ENCODE assay signal across 22 mouse cellular contexts in genomic region chr2:148763648-148764388, GRCm38 (mm10). TPM values are rescaled to one million over a fixed set of nuclear protein-coding genes. Genes with fewer than 3 reads are reported as not detected.
DNase-seq lines count a peak whose midpoint lies in the region; ATAC-seq and TF ChIP-seq lines count a peak whose summit lies in the region.
"Had no signal": no experiment of that assay in that cellular context is flagged by ENCODE, and none has a peak within 500 bp of the region (broad histone marks: within the 10 kb centered on the region; RNA-seq: fewer than 3 reads in every experiment).

No protein-coding gene starts in this region.

- no peaks in the 10 kb centered on the region for H3K27me3 ChIP-seq in heart, embryonic 10.5 days (ENCODE audit: insufficient read depth, poor library complexity, severe bottlenecking)
- H3K27me3 ChIP-seq in heart, embryonic 12.5 days (replicated peaks) = no peaks in the 10 kb centered on the region
- no peaks in the 10 kb centered on the region; the same call in 1 of the 2 replicates for H3K27me3 ChIP-seq in splenic B cell, adult 2 months (ENCODE audit: control insufficient read depth, insufficient read depth, low read length, poor library complexity, severe bottlenecking)
- no peaks in the 10 kb centered on the region for H3K27me3 ChIP-seq in thymus, adult 2 months (ENCODE audit: control insufficient read depth, insufficient read depth, low read length)
- no peaks in the 10 kb centered on the region for H3K27me3 ChIP-seq in forebrain, embryonic 16.5 days (replicated peaks; ENCODE audit: control insufficient read depth, insufficient read depth, low read length)
- H3K27me3 ChIP-seq: kidney, embryonic 15.5 days; limb, embryonic 15.5 days; neural tube, embryonic 15.5 days had no signal

- no peak for TF ChIP-seq POLR2A in thymus, adult 2 months (IDR thresholded peaks at IDR 0.05; ENCODE audit: control insufficient read depth, extremely low read depth, insufficient read depth, low read length, poor library complexity)

- no peaks in the 10 kb centered on the region for H3K9me3 ChIP-seq in heart, embryonic 10.5 days
- H3K9me3 ChIP-seq in heart, embryonic 12.5 days (replicated peaks) = no peaks in the 10 kb centered on the region
- H3K9me3 ChIP-seq in forebrain, embryonic 16.5 days (ENCODE audit: control insufficient read depth, low read length) = no peaks in the 10 kb centered on the region
- H3K9me3 ChIP-seq: kidney, embryonic 15.5 days; limb, embryonic 15.5 days; neural tube, embryonic 15.5 days had no signal

- peak; percentile 48 for DNase-seq in heart, embryonic 10.5 days (ENCODE audit: low spot score)
- peak; percentile 61 to 72 for DNase-seq in lung, postnatal 4 days
- DNase-seq in splenic B cell, adult 2 months (ENCODE audit: low read depth, low spot score) = peak; percentile 87
- DNase-seq in thymus, adult 2 months = no peak
- no peak for DNase-seq in embryo, embryonic 9.5 days (ENCODE audit: extremely low spot score)
- DNase-seq: cerebellum, adult 18-20 months; right cerebral cortex, adult 18-20 months had no signal

- H3K27ac ChIP-seq in heart, embryonic 10.5 days = no peak overlapping the region
- H3K27ac ChIP-seq in heart, embryonic 12.5 days (ENCODE audit: poor library complexity, severe bottlenecking) = no peak overlapping the region
- H3K27ac ChIP-seq in thymus, adult 2 months (ENCODE audit: control insufficient read depth, insufficient read depth, low read length) = no peak overlapping the region
- H3K27ac ChIP-seq in forebrain, embryonic 16.5 days (ENCODE audit: low read length) = no peak overlapping the region
- H3K27ac ChIP-seq: kidney, embryonic 15.5 days; layer of hippocampus, adult 2 months; limb, embryonic 15.5 days; neural tube, embryonic 15.5 days had no signal

- H3K9ac ChIP-seq in heart, embryonic 12.5 days = no peak overlapping the region
- H3K9ac ChIP-seq in forebrain, embryonic 16.5 days (replicated peaks; ENCODE audit: low read depth, low read length) = no peak overlapping the region
- H3K9ac ChIP-seq: kidney, embryonic 15.5 days; limb, embryonic 15.5 days; neural tube, embryonic 15.5 days had no signal

- 94% methylated on average over 1 of the region's 1 CpGs for WGBS in heart, embryonic 10.5 days
- WGBS in heart, embryonic 12.5 days = 96% methylated on average over 1 of the region's 1 CpGs
- 97% methylated on average over 1 of the region's 1 CpGs for WGBS in thymus, adult 2 months
- WGBS in forebrain, embryonic 16.5 days = 95% methylated on average over 1 of the region's 1 CpGs

- ATAC-seq in heart, embryonic 12.5 days (ENCODE audit: insufficient number of reproducible peaks, low FRiP score) = no peak
- ATAC-seq in common myeloid progenitor, adult 5-6 weeks (replicated peaks; ENCODE audit: low read depth, poor library complexity, severe bottlenecking) = peak; percentile 76
- ATAC-seq in forebrain, embryonic 16.5 days = no peak
- ATAC-seq: hindbrain, embryonic 16.5 days had no signal

- H3K4me1 ChIP-seq in heart, embryonic 10.5 days = no peaks in the 10 kb centered on the region
- H3K4me1 ChIP-seq in heart, embryonic 12.5 days (replicated peaks) = no peaks in the 10 kb centered on the region
- no peaks in the 10 kb centered on the region for H3K4me1 ChIP-seq in thymus, adult 2 months (replicated peaks; ENCODE audit: control insufficient read depth, insufficient read depth, low read length)
- no peaks in the 10 kb centered on the region for H3K4me1 ChIP-seq in forebrain, embryonic 16.5 days (replicated peaks; ENCODE audit: control insufficient read depth, insufficient read depth, low read length)
- H3K4me1 ChIP-seq: kidney, embryonic 15.5 days; limb, embryonic 15.5 days; neural tube, embryonic 15.5 days had no signal

- H3K36me3 ChIP-seq in heart, embryonic 10.5 days = no peaks in the 10 kb centered on the region
- no peaks in the 10 kb centered on the region for H3K36me3 ChIP-seq in heart, embryonic 12.5 days
- H3K36me3 ChIP-seq in splenic B cell, adult 2 months (ENCODE audit: control insufficient read depth, insufficient read depth, low read length, poor library complexity, severe bottlenecking) = no peaks in the 10 kb centered on the region
- no peaks in the 10 kb centered on the region for H3K36me3 ChIP-seq in thymus, adult 2 months (ENCODE audit: control insufficient read depth, insufficient read depth, low read length)
- H3K36me3 ChIP-seq in forebrain, embryonic 16.5 days (ENCODE audit: control insufficient read depth, insufficient read depth) = no peaks in the 10 kb centered on the region
- H3K36me3 ChIP-seq: kidney, embryonic 15.5 days; limb, embryonic 15.5 days; neural tube, embryonic 15.5 days had no signal

- H3K4me2 ChIP-seq in heart, embryonic 12.5 days = no peak overlapping the region
- no peak overlapping the region for H3K4me2 ChIP-seq in forebrain, embryonic 16.5 days (ENCODE audit: low read length)
- H3K4me2 ChIP-seq: kidney, embryonic 15.5 days; limb, embryonic 15.5 days; neural tube, embryonic 15.5 days had no signal

- H3K4me3 ChIP-seq in heart, embryonic 10.5 days = no peak overlapping the region
- no peak overlapping the region for H3K4me3 ChIP-seq in heart, embryonic 12.5 days
- H3K4me3 ChIP-seq in thymus, adult 2 months (ENCODE audit: control insufficient read depth, insufficient read depth, low read length) = no peak overlapping the region
- no peak overlapping the region for H3K4me3 ChIP-seq in forebrain, embryonic 16.5 days (replicated peaks; ENCODE audit: low read length)
- H3K4me3 ChIP-seq: kidney, embryonic 15.5 days; layer of hippocampus, adult 2 months; limb, embryonic 15.5 days; neural tube, embryonic 15.5 days had no signal

- TF ChIP-seq CTCF in thymus, adult 2 months (IDR thresholded peaks at IDR 0.05; ENCODE audit: borderline replicate concordance, control insufficient read depth, extremely low read depth, insufficient read depth, low read length, poor library complexity) = no peak

RNA-seq across cellular contexts. Expression of gene Cst11, which starts 7.5 kb away (rescaled TPM):
- not detected in 2 replicates for polyA plus RNA-seq in heart, embryonic 10.5 days (2016; fragmentation: Nextera tagmentation; extraction: Ambion mirVana)
- not detected in 2 replicates for polyA plus RNA-seq in heart, embryonic 12.5 days (2016; fragmentation: Nextera tagmentation; extraction: Ambion mirVana)
- total RNA-seq in common myeloid progenitor, adult 5-6 weeks (2017) = not detected in 2 replicates
- not detected in 2 replicates for polyA plus RNA-seq in thymus, adult 2 months (2012; rRNA removed)
- not detected in 2 replicates for polyA plus RNA-seq in forebrain, embryonic 16.5 days (2015; fragmentation: Nextera tagmentation; extraction: Ambion mirVana)
- total RNA-seq: gastrocnemius, postnatal 4 days; layer of hippocampus, adult 2 months; left cerebral cortex, adult 8-10 months; megakaryocyte-erythroid progenitor cell, adult 5-6 weeks; MEL had no signal
- polyA plus RNA-seq: heart, embryonic 16.5 days; hindbrain, embryonic 16.5 days; kidney, embryonic 15.5 days; limb, embryonic 15.5 days; neural tube, embryonic 15.5 days; thymus, postnatal 0 days had no signal

RNA-seq across cellular contexts. Expression of gene Cstl1, which starts 13.7 kb away (rescaled TPM):
- not detected in 2 replicates for polyA plus RNA-seq in heart, embryonic 10.5 days (2016; fragmentation: Nextera tagmentation; extraction: Ambion mirVana)
- not detected in 2 replicates for polyA plus RNA-seq in heart, embryonic 12.5 days (2016; fragmentation: Nextera tagmentation; extraction: Ambion mirVana)
- total RNA-seq in common myeloid progenitor, adult 5-6 weeks (2017) = not detected in 2 replicates
- not detected in 2 replicates for polyA plus RNA-seq in thymus, adult 2 months (2012; rRNA removed)
- polyA plus RNA-seq in forebrain, embryonic 16.5 days (2015; fragmentation: Nextera tagmentation; extraction: Ambion mirVana) = not detected in 2 replicates
- total RNA-seq: megakaryocyte-erythroid progenitor cell, adult 5-6 weeks; MEL had no signal
- polyA plus RNA-seq: brain, embryonic 14.5 days; heart, embryonic 16.5 days; hindbrain, embryonic 16.5 days; kidney, embryonic 15.5 days; limb, embryonic 15.5 days; neural tube, embryonic 15.5 days; thymus, postnatal 0 days had no signal

RNA-seq across cellular contexts. Expression of gene 8030411F24Rik, which starts 18.0 kb away (rescaled TPM):
- not detected in 2 replicates for polyA plus RNA-seq in heart, embryonic 10.5 days (2016; fragmentation: Nextera tagmentation; extraction: Ambion mirVana)
- polyA plus RNA-seq in heart, embryonic 12.5 days (2016; fragmentation: Nextera tagmentation; extraction: Ambion mirVana) = not detected in 2 replicates
- not detected in 2 replicates for total RNA-seq in common myeloid progenitor, adult 5-6 weeks (2017)
- not detected in 2 replicates for polyA plus RNA-seq in thymus, adult 2 months (2012; rRNA removed)
- polyA plus RNA-seq in forebrain, embryonic 16.5 days (2015; fragmentation: Nextera tagmentation; extraction: Ambion mirVana) = not detected in 2 replicates
- total RNA-seq: gastrocnemius, postnatal 4 days; layer of hippocampus, adult 2 months; left cerebral cortex, adult 8-10 months; megakaryocyte-erythroid progenitor cell, adult 5-6 weeks; MEL had no signal
- polyA plus RNA-seq: brain, embryonic 14.5 days; heart, embryonic 16.5 days; hindbrain, embryonic 16.5 days; kidney, embryonic 15.5 days; neural tube, embryonic 15.5 days; thymus, postnatal 0 days had no signal

RNA-seq across cellular contexts. Expression of gene Cst12, which starts 25.3 kb away (rescaled TPM):
- not detected in 2 replicates for polyA plus RNA-seq in heart, embryonic 10.5 days (2016; fragmentation: Nextera tagmentation; extraction: Ambion mirVana)
- not detected in 2 replicates for polyA plus RNA-seq in heart, embryonic 12.5 days (2016; fragmentation: Nextera tagmentation; extraction: Ambion mirVana)
- total RNA-seq in common myeloid progenitor, adult 5-6 weeks (2017) = not detected in 2 replicates
- not detected in 2 replicates for polyA plus RNA-seq in thymus, adult 2 months (2012; rRNA removed)
- polyA plus RNA-seq in forebrain, embryonic 16.5 days (2015; fragmentation: Nextera tagmentation; extraction: Ambion mirVana) = not detected in 2 replicates
- total RNA-seq: gastrocnemius, postnatal 4 days; megakaryocyte-erythroid progenitor cell, adult 5-6 weeks; MEL had no signal
- polyA plus RNA-seq: brain, embryonic 14.5 days; heart, embryonic 16.5 days; hindbrain, embryonic 16.5 days; kidney, embryonic 15.5 days; limb, embryonic 15.5 days; neural tube, embryonic 15.5 days had no signal

RNA-seq across cellular contexts. Expression of gene Napb, which starts 31.6 kb away (rescaled TPM):
- 2.5 and 2.7 TPM in 2 replicates for polyA plus RNA-seq in heart, embryonic 10.5 days (2016; fragmentation: Nextera tagmentation; extraction: Ambion mirVana)
- 2.8 and 2.9 TPM in 2 replicates for polyA plus RNA-seq in heart, embryonic 12.5 days (2016; fragmentation: Nextera tagmentation; extraction: Ambion mirVana)
- 1.1 and 2.1 TPM in 2 replicates for total RNA-seq in common myeloid progenitor, adult 5-6 weeks (2017)
- polyA plus RNA-seq in thymus, adult 2 months (2012; rRNA removed) = 0.50 and 0.63 TPM in 2 replicates
- 39.3 and 52.6 TPM in 2 replicates for polyA plus RNA-seq in forebrain, embryonic 16.5 days (2015; fragmentation: Nextera tagmentation; extraction: Ambion mirVana)
- total RNA-seq: MEL had no signal

Comparison
In these comparisons a context has a peak if more than half of its experiments do, and no peak if none do; other contexts are left out.
1. DNase-seq: peak in heart, embryonic 10.5 days (single experiment), lung, postnatal 4 days (2 of 2) and splenic B cell, adult 2 months (single experiment); none in thymus, adult 2 months (single experiment) and embryo, embryonic 9.5 days (single experiment).